Mouse (Mus musculus): ENCODE results near the gene Man1b1. TPM values are rescaled to one million over a fixed set of nuclear protein-coding genes. Genes with fewer than 3 reads are reported as not detected.

The Man1b1 gene
- total and polyA plus RNA-seq, 2 experiments from 2014 or later, result 46.7 to 67.9 TPM

DNA sequence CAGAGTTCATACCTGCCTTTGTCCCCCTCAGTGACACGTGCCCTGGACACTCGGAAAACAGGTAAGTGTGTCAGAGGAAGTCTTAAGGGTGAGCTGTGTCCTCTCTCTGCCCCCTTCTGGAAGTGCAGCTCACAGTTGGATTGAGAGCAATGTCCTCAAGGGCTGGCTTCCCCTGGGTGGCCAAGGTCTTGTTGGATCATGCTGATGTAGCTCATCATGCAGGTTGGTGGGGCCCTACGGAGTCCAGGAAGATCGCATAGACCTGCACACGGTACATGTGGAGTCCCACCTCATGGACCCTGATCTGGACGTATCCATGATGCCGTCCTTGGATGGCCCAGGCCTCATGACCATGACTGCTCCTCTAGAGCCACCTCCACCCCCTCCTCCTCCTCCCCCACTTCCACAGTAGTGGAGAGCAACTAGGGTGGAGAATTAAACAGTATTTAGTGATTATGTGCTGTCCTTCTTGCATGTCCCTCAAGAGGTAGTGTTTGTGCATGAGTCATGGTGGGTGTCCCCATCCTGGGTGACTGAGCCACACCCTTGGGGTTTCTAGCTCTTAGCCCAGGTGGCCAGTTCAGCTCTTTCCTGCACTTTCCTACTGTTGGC lies 43.3 kb upstream of the Man1b1 start:
- H3K27me3 ChIP-seq (ENCODE audit: insufficient read depth, low read length), result peaks cover 17% of the 10 kb centered on the region; the same call in 1 of the 2 replicates
- ATAC-seq (no peak), DNase-seq (ENCODE audit: low spot score) (no peak)
- H3K9me3 ChIP-seq (ENCODE audit: low read length), result no peaks in the 10 kb centered on the region
- H3K4me1 ChIP-seq (ENCODE audit: insufficient read depth, low read length), result peaks cover 36% of the 10 kb centered on the region; the same call in 1 of the 2 replicates
- H3K36me3 ChIP-seq (ENCODE audit: insufficient read depth, low read length), result peaks cover 16% of the 10 kb centered on the region; the same call in 1 of the 2 replicates
- WGBS, result 77% methylated on average over 7 of the region's 7 CpGs
- no peak overlapping the region for H3K4me2 ChIP-seq (ENCODE audit: low read depth, low read length)
- H3K4me3 ChIP-seq (ENCODE audit: low read length), result no peak overlapping the region
- TF ChIP-seq CTCF (IDR thresholded peaks at IDR 0.05; ENCODE audit: low read depth), result no peak
- H3K9ac ChIP-seq (replicated peaks; ENCODE audit: low read length), result no peak overlapping the region
- H3K27ac ChIP-seq, result no peak overlapping the region

DNA sequence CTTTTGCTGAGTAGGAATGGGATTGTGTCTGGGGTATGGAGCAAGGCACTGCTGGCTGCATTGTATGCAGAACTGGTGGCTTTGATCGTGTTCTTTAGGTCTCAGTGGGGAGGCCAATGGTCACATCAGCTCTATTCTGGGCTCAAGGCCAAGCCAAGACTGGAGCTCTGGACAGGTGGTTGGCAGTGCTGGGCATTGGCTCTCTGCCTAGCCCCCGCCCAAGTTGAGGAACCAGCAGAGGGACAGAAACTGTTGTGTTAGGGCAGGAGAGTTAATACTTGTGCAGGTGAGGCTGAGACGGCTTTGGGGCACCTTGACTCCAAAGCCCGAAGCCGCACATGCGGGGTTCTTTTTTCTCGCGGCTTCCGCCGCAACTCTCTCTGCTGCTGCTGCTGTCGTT lies 42.5 kb upstream of the Man1b1 start, which contains the start of gene Lrrc26:
TSS of gene Lrrc26 (plus strand) at position 265 of the 400 bp plus-strand sequence.
- no peaks in the 10 kb centered on the region for H3K9me3 ChIP-seq (ENCODE audit: low read length)
- no peak for TF ChIP-seq CTCF (IDR thresholded peaks at IDR 0.05; ENCODE audit: low read depth)
- peak within 1 kb of the TSS; percentile 53 for H3K4me2 ChIP-seq (ENCODE audit: low read depth, low read length)
- peaks cover 8% of the 10 kb centered on the region; the same call in 1 of the 2 replicates for H3K36me3 ChIP-seq (ENCODE audit: insufficient read depth, low read length)
- H3K4me3 ChIP-seq (ENCODE audit: low read length), result peak within 1 kb of the TSS; percentile 19
- peak within 1 kb of the TSS; percentile 38; the same call in 1 of the 2 replicates for H3K9ac ChIP-seq (replicated peaks; ENCODE audit: low read length)
- 1% methylated on average over 11 of the region's 11 CpGs for WGBS
- peaks cover 17% of the 10 kb centered on the region; the same call in 1 of the 2 replicates for H3K27me3 ChIP-seq (ENCODE audit: insufficient read depth, low read length)
- H3K4me1 ChIP-seq (ENCODE audit: insufficient read depth, low read length), result peaks cover 36% of the 10 kb centered on the region; the same call in 1 of the 2 replicates
- H3K27ac ChIP-seq, result peak within 1 kb of the TSS; percentile 71
- DNase-seq (ENCODE audit: low spot score), result peak; percentile 73
- ATAC-seq, result no peak

GRCm38 (mm10) chr2:25290101-25290815 lies 41.9 kb upstream of the Man1b1 start:
- Histone ChIP-seq H3K4me3 (ENCODE audit: low read length) (peak overlapping the region; percentile 19), H3K9ac (replicated peaks; ENCODE audit: low read length) (peak overlapping the region; percentile 38; the same call in 1 of the 2 replicates), H3K9me3 (ENCODE audit: low read length) (no peaks in the 10 kb centered on the region), H3K27ac (peak overlapping the region; percentile 71), H3K4me1 (ENCODE audit: insufficient read depth, low read length) (peaks cover 36% of the 10 kb centered on the region; the same call in 1 of the 2 replicates), H3K36me3 (ENCODE audit: insufficient read depth, low read length) (peaks cover 8% of the 10 kb centered on the region), H3K27me3 (ENCODE audit: insufficient read depth, low read length) (peaks cover 17% of the 10 kb centered on the region; the same call in 1 of the 2 replicates), H3K4me2 (ENCODE audit: low read depth, low read length) (peak overlapping the region; percentile 53)
- DNase-seq (ENCODE audit: low spot score) (peak; percentile 68), ATAC-seq (peak; percentile 33; the same call in 1 of the 2 replicates)
- no peak for TF ChIP-seq CTCF (IDR thresholded peaks at IDR 0.05; ENCODE audit: low read depth)
- WGBS, result under 1% methylated on average over 54 of the region's 54 CpGs

- DNase-seq (ENCODE audit: low spot score), result peak; percentile 64
- H3K27me3 ChIP-seq (ENCODE audit: insufficient read depth, low read length), result peaks cover 17% of the 10 kb centered on the region; the same call in 1 of the 2 replicates
- no peaks in the 10 kb centered on the region for H3K9me3 ChIP-seq (ENCODE audit: low read length)
- H3K4me1 ChIP-seq (ENCODE audit: insufficient read depth, low read length), result peaks cover 36% of the 10 kb centered on the region; the same call in 1 of the 2 replicates
- H3K36me3 ChIP-seq (ENCODE audit: insufficient read depth, low read length), result peaks cover 10% of the 10 kb centered on the region
- H3K9ac ChIP-seq (replicated peaks; ENCODE audit: low read length), result no peak overlapping the region
- no peak for TF ChIP-seq CTCF (IDR thresholded peaks at IDR 0.05; ENCODE audit: low read depth)
- H3K27ac ChIP-seq, result peak overlapping the region; percentile 71; the same call in 1 of the 2 replicates
- H3K4me3 ChIP-seq (ENCODE audit: low read length), result peak overlapping the region; percentile 18; the same call in 1 of the 2 replicates
- under 1% methylated on average over 18 of the region's 18 CpGs for WGBS
- H3K4me2 ChIP-seq (ENCODE audit: low read depth, low read length), result peak overlapping the region; percentile 53
- 0 out of 2 replicates have a peak, but pooled peaks have one; percentile 24 for ATAC-seq
Measured at GRCm38 (mm10) chr2:25290816-25291130, 41.4 kb upstream of the Man1b1 start.

DNA sequence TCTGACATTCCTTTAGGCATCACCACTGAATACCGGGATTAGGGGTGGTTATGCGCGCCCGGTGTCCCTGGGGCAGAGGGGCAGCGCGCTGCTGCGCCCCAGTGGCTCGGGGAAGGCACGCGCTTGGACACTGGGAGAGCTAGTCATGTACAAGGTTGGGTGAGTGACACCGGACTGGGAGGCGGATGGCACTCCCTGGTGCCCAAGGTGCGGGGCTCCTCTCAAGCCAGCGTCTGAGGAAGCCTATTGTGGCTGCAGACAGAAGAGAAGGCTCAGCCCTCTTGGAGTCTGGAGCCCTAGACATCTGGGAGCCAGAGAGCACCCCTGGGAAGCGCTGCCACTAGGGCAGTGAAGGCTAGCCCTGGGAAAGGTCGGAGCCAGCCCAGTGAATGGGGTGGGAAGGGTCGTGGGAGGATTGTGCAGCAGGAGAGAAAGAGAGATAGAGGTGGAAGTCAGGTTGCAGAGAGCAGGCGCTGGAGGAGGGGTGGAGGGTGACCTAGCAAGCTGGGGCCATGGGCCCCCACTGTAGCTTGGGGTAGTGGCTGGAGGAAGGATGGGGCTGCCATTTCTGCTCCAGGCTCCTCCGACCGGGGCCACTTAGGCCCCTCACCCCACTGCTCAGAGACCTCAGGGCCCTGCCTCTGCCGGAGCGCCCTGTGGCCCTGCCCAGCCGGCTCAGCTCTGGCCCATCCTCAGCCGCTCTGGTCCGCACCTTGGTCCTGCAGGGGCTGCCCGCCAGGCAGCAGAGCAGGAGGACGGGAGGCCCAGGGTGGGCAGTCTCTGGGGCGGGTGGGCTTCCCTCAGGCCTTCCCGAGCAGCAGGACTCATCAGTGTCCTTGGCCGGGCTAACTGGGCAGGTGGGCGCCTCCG lies 40.7 kb upstream of the Man1b1 start:
- Histone ChIP-seq H3K9ac (replicated peaks; ENCODE audit: low read length) (peak overlapping the region; percentile 6; the same call in 1 of the 2 replicates), H3K4me1 (ENCODE audit: insufficient read depth, low read length) (peaks cover 36% of the 10 kb centered on the region; the same call in 1 of the 2 replicates), H3K9me3 (ENCODE audit: low read length) (no peaks in the 10 kb centered on the region), H3K4me2 (ENCODE audit: low read depth, low read length) (peak overlapping the region; percentile 53), H3K4me3 (ENCODE audit: low read length) (peak overlapping the region; percentile 18), H3K27me3 (ENCODE audit: insufficient read depth, low read length) (peaks cover 17% of the 10 kb centered on the region; the same call in 1 of the 2 replicates), H3K36me3 (ENCODE audit: insufficient read depth, low read length) (peaks cover 15% of the 10 kb centered on the region), H3K27ac (peak overlapping the region; percentile 71; the same call in 1 of the 2 replicates)
- ATAC-seq (no peak), DNase-seq (ENCODE audit: low spot score) (no peak)
- 11% methylated on average over 31 of the region's 32 CpGs for WGBS
- TF ChIP-seq CTCF (IDR thresholded peaks at IDR 0.05; ENCODE audit: low read depth), result no peak

DNA sequence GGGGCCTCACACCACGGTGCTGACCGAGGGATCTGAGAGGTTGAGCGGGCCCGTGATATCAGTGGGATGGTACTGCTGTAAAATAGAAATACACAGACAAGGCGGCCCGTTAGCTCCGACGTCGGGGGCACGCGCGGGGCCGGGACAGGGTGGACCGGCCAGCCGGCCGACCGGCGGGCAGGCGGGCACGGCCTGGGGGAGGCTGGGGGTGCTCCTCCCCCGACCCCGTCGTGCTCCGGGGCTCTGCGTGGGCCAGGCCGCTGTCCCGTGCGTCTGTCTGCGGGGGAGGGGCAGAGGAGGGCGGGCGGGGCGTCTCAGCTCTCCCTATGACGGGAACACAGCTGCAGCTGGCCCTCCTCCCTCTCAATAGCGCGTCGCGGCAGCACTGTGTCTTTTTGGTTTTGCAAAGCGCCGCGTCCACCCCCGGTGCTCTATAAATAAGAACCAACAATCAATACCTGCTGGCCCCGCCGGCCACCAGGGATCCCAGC lies 40.0 kb upstream of the Man1b1 start:
- TF ChIP-seq CTCF (IDR thresholded peaks at IDR 0.05; ENCODE audit: low read depth), result no peak
- H3K4me2 ChIP-seq (ENCODE audit: low read depth, low read length), result peak overlapping the region; percentile 33
- no peak overlapping the region for H3K27ac ChIP-seq
- peaks cover 35% of the 10 kb centered on the region; the same call in 1 of the 2 replicates for H3K4me1 ChIP-seq (ENCODE audit: insufficient read depth, low read length)
- H3K4me3 ChIP-seq (ENCODE audit: low read length), result peak overlapping the region; percentile 17; the same call in 1 of the 2 replicates
- 8% methylated on average over 36 of the region's 43 CpGs for WGBS
- DNase-seq (ENCODE audit: low spot score), result no peak
- peaks cover 17% of the 10 kb centered on the region; the same call in 1 of the 2 replicates for H3K27me3 ChIP-seq (ENCODE audit: insufficient read depth, low read length)
- no peaks in the 10 kb centered on the region for H3K9me3 ChIP-seq (ENCODE audit: low read length)
- H3K36me3 ChIP-seq (ENCODE audit: insufficient read depth, low read length), result peaks cover 18% of the 10 kb centered on the region
- H3K9ac ChIP-seq (replicated peaks; ENCODE audit: low read length), result peak overlapping the region; percentile 6; the same call in 1 of the 2 replicates
- ATAC-seq, result no peak
